Mouse (Mus musculus) heart, postnatal 36 days (tissue): Measurements from ENCODE around the gene Lpgat1. TPM values are rescaled to one million over a fixed set of nuclear protein-coding genes. Genes with fewer than 3 reads are reported as not detected.

Experiments used
- DNase-seq, 2 experiments: peaks; one replicate each; pipeline ENCODE4 v3.0.0; 2021 to 2022
- intact Hi-C: fragments of 180-260 bp; cut with DNase I; formaldehyde crosslinking; loops from one replicate; pipeline ENCODE4 v1.15.1; 2025
- total RNA-seq, 2 experiments: library from RNA; stranded (reverse); gene quantifications; 2 replicates each; pipeline ENCODE4 v1.2.3; 2021

Lpgat1 gene
- total RNA-seq = 10 to 100 TPM; 92.8 to 96.5 TPM

DNA sequence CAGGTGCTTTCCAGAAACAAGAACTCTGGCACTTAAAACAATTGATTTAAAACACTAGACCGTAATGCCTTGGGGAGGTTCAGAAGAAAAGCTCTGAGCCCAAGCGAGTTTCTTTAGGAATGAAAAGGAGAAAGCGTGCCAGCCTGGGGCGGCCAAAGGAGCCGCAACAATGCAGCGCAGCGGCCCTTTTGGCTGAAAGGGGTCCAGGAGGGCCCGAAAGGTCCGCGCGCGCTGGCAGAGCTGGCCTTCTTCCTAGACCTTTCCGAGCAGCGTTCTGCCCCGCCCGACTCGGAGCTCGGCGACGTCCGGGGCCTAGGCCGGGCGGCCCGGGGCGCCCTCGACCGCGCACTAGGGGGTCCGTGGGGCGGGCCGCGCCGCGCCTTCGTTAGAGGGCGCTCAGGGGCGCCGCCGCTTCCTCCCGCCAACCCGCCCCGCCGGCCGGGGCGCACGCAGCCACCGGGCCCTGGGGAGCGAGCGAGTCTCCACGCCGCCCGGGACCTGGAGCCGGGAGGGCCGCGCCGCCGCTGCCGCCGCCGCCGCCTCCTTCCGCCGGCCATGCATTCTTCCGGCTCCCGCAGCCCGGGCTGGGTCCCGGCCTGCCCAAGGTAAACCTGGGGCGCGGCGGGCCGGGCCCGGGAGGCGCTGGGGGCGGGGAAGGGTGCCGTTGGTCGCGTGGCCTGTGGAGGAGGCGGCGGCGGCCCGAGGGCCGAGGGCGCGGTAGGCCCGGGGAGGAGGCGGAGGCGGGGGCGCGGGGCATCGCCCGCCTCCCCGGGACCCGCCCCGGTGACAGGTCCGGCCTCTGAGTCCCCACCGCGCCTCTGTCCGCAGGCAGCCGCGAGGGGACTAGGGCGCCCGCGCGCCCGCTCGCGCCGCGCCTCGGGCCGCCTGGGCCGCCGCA, at the start of gene Lpgat1:
TSS of gene Lpgat1 (plus strand) at position 234 of the 898 bp plus-strand sequence.
- intact Hi-C loops = loop anchor here (2.0 to 5.0 kb wide), 3 partner anchors 96 to 141 kb away; partner anchors contain the start of genes Dtl and Ints7
- peak; percentile 78 to 87 for DNase-seq

DNA sequence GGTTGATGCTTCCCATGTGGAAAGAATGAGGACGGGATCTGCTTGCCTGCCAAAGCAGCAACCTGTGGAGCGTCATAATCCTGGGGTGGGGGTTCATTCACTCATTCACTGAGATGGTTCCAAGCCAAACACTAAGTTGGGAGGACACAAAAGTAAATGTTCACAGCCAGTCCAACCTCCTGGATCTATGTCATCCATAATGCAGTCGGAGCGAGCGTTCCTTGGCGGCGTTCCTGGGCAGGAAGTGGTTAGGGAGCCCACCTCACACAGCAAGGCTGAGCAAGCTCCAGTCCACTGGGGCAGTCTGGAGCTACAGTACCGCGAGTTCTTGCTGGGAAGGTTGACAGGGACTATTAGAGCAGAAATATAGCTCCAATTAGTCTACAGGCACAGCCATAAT, 49.6 kb upstream of the Lpgat1 start:
- DNase-seq = no peak
- intact Hi-C loops = no loop called here

DNA sequence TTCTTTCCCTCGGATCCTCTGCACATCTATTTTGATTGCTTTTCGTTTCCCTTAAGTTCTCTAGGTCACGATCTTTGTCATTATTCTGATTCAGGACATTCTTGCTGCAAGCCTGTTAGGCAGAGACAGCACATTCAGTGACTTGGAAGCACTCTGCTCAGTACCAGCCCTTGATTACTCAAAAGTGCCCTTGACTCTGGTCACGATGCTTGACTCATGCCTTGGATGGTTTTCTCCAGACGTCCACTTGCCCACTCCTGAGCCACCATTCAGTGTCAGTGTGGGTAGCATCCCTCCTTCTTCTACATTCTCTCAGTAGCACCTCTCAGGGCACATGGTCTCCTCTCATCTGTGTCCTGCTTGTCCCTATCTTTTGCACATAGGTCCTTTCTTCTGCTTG, 43.6 kb upstream of the Lpgat1 start:
- DNase-seq = no peak
- intact Hi-C loops = no loop called here

DNA sequence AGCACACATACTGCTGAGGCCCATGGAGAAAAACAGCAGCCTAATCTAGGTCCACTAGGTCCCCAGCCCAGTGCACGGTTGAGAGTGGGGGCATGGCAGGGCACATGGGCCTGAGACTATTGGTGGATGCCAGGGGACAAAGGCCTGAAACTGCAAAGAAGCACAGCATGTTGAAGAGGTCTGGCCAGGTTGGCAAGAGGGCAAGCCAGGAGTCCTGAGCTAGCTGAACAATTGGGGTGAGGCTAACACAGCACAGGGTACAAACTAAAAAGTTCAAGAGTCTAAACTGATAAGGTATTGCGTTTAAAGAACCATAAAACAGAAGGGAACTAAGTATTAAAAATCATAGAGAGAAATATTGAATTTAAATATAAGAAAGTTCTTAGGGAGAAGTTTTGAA, 36.0 kb upstream of the Lpgat1 start:
- DNase-seq = no peak
- intact Hi-C loops = no loop called here

DNA sequence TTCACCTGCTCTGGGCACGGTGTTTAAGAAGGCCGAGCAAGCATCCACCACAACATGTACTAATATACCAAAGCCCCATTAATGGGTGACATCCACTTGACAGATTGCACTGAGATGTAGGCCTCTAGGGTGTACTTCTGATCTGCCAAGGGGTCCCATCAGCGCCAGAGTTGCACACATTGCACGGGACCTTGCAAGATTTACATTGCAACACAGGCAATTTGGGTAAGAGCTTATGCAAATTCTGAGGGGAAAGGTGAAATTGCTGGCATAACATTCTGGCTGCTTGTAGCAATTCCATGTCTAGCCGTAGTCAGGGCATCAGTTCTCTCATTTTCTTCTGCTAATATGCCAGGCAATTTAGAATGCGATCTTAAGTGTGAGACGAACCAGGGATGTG, 30.1 kb upstream of the Lpgat1 start:
- intact Hi-C loops = no loop called here
- no peak for DNase-seq

DNA sequence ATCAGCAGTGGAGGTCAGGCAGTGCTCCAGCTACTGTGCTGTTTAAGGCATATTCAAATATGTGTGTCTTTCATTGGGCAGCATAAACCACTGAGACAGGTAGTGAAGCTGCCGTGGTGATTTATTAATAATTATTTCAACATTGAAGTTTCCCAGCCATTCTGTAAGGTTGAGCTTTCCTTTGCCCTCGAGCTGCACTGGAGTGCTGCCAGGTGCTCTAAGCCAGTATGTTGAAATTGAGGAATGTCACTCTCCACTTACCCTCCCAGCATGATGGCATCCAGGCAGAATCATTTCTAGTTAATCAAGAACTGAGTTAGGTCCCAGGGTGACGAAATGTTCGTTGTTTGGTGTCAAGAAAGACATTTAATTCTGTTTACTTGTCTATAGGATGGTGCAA, 24.4 kb upstream of the Lpgat1 start:
- intact Hi-C loops = no loop called here
- DNase-seq = no peak

DNA sequence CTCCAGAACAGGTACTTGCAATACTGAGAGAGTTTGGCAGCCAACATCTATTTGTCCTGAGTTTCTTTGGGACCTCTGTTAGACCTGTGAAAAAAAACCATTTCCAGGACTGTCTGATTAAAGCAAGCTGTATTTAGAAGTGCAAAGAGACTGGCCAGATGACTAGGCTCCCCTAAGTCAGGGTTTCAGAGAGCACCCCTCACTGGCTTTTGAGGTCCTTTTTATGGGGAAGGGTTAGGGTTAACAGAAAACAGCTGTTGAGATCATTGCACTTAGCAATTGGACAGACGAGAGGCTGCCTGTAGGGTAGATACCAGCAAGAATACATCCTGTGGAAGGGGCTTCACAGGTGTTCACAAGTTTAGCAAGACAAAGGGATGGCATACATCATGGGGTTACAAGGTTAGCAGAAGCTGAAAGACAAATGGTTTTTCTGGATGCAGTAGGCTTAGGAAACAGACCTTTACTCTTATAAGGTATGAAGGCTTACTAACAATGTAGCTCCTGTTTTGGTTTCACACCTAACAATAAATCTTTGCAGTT, 19.3 kb upstream of the Lpgat1 start:
- intact Hi-C loops = no loop called here
- no peak for DNase-seq

DNA sequence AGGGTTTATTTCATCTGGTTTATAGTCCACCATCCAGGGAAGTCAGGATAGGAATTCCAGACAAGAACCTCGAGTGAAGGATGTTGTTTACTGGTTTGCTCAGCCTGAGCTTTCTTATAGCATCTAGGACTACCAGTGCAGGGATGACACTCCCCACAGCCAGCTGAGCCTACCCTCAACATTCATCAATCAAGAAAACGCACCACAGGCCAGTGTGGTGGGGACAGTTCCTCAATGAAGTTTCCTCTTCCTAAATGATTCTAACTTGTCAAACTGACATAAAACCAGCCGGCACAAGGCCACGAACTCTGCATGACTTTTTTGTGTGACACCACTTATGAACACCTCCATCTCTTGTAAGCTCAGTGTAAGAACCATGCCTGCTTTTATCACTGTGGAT, 13.1 kb upstream of the Lpgat1 start:
- DNase-seq = no peak
- intact Hi-C loops = no loop called here

DNA sequence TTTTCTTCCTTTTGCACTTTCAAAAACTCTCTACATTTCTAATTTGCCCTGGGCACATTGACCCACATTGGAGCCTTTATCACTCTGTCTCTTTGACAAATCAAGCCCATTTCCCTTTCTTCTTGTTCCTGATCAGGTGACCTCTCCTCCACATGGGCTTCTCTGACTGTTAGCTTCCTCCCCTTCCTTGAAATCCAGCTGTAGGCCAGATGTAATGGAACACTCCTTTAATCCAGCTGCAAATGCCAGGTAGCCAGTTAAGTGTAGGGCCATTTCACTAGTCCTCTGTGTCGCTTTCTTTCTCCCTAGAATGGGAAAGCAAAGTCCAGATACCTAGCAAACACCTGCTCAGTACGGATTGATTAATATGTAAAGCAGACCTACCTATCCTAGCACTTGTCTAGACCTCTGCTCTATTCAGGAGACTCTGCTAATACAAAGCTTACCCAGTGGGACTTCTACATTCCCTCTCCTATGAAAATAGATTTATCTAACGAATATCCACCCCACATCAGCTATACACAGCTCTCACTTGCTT, 11.0 kb upstream of the Lpgat1 start:
- no peak for DNase-seq
- intact Hi-C loops = no loop called here

DNA sequence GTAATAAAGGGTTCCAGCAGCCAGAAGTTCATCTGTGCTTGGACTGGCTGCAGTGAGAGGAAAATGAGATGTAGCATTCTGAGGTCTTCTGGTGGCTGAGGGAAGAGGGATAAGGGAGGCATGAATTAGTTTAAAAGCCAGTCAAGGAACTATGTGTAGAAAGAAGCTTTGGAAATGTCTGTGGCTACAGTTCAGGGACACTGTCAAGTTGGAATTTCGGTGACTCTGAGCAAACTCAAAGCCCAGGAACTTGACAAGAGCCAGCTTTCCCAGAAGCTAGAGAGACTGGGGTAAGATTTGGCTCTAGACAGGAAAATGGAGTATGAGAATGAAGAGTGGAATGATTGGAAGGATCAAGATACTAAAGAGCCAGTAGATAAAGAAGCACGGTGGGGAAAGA, 7.8 kb upstream of the Lpgat1 start:
- DNase-seq = no peak
- intact Hi-C loops = no loop called here

DNA sequence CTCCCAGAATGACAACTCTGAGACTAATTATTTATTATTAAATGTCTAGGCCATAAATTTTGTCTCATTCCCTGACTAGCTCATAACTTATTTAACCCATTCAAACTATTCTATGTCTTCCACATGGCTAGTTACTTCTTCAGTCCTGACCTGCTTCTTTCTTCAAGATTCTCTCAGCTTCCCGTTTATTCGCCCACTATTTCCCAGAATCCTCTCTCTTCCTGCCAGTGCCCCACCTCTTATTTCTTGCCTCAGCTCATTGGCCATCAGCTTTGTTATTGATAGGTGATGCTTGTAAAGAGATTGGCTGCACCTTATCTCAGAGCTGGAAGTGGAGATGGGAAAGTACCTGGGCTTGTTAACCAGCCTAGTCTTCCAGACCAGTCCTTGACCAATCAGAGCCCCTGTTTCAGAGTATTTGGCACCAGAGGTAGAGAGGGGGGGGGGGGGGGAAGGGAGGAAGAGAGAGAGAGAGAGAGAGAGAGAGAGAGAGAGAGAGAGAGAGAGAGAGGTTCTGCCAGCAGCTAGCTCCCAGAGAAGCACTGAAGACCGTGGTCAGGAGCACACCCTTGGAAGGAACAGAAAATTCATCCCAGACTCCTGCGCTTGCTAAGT, 5.3 kb upstream of the Lpgat1 start:
- intact Hi-C loops = no loop called here

DNA sequence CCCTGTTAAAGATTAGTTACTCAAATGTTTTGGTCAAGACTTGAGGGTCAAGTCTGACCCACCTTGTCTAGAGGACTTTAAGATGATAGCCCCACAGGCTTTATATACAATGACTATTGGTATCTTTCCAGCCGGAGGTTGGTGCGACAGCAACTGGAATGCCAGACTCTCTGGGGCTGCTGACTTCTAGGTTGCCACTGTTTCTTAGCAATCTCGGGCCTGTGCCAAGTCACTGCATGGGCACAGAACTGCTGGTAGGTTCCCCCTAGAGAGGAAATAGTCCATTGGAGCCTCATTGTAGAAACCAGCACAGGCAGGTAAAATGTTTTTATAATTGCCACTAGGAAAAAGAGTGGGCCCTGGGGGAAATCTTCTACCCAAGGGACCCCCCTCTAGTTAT, 3.8 kb upstream of the Lpgat1 start:
- no peak for DNase-seq

More for the DNA sequence above, 5.3 kb upstream of the Lpgat1 start:
- no peak for DNase-seq

DNA sequence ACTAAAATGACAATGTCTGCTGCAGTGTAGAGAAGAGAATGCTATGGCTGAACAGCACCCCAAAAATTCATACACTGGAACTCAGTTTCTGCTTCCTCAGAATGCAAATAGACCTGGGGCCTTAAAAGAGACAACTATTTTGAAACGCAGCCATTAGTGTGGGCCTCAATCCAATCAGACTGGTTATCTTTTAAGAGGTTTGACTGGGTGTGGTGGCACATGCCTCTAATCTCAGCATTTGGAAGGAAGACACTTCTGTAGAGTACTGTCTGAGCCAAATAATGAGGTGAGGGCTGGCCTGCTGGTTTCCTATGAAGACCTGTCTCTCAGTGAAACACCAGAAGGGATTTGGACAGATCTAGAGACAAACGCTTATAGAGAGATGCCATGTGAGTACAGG, 2.5 kb upstream of the Lpgat1 start:
- no peak for DNase-seq
- intact Hi-C loops = loop anchor here (5.0 kb wide), 2 partner anchors 93 to 138 kb away; partner anchors contain the start of genes Dtl and Ints7

More for the DNA sequence above, 3.8 kb upstream of the Lpgat1 start:
- intact Hi-C loops = no loop called here

DNA sequence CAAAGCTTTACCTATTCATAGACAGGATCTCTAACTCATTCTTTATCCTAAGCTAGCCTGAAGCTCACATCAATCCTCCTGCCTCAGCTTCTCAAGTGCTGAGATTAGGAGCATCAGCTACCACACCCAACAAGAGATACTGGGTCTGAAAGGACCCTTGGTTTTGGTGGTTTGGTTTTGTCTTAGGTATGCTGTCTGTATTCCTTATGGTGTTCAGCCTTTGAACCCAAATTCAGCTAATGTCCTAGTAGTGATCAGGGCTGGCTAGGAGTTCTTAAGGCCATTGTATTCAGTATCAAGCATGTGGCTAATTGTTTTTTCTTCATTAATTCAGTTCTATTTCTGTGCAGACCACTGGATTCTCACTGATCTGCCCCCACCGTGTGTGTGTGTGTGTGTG, 493 bp upstream of the Lpgat1 start:
- peak in 1 of 2 experiments; percentile 13 for DNase-seq
- intact Hi-C loops = loop anchor here (2.0 to 5.0 kb wide), 3 partner anchors 95 to 140 kb away; partner anchors contain the start of genes Dtl and Ints7

DNA sequence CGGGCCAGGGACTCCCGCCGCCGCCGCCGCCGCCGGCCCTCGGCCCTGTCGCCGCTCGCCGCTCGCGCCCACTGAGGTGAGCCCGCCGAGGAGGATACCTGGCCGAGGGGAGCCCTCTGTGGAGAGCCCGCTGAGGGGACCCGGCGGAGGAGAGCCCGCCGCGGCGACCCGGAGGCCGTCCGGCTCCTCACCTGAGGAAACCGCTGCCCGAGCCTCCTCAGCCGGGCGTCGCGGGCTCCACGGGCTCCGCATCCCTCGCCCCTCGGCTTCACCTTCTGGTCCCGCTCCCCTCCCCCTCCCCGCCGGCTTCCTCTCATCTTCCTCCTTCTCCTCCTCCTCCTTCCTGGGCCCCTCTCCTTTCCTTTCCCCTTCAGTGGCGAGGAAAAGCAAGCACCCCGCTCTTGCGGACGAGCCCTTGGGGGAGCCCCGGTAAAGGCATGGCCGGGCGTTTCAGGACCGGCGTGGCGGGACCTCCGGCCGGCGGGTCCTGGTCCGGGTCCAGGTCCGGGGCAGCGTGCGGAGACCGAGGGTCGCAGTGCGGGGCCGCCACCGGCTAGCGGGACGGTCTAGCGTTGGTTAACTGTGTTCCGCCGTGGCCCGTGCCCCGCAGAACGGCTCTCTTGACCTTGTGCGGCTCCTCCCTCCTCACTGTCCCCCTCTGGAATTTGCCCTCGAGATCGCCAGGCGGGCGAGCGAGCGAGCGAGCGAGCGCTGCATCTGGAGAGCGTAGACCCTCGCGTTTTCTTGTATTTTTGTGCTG, 1.1 kb downstream of the Lpgat1 start:
- intact Hi-C loops = loop anchor here (5.0 kb wide), 2 partner anchors 96 to 141 kb away; partner anchors contain the start of genes Dtl and Ints7
- peak; percentile 46 to 54 for DNase-seq

DNA sequence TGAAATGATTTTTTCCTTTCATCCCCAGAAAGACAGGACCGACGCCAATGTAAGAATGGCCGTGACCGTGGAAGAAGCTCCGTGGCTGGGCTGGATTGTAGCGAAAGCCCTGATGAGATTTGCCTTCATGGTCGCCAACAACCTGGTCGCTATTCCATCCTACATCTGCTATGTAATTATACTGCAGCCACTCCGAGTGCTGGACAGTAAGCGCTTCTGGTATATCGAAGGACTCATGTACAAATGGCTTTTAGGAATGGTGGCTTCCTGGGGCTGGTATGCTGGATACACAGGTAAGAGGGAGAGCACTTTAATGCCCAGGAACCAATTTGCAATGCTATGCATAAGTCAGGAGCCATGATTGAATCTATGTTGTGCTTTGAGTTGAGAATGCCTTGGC, 1.7 kb downstream of the Lpgat1 start:
- DNase-seq = no peak
- intact Hi-C loops = loop anchor here (5.0 kb wide), 2 partner anchors 97 to 142 kb away; partner anchors contain the start of genes Dtl and Ints7

DNA sequence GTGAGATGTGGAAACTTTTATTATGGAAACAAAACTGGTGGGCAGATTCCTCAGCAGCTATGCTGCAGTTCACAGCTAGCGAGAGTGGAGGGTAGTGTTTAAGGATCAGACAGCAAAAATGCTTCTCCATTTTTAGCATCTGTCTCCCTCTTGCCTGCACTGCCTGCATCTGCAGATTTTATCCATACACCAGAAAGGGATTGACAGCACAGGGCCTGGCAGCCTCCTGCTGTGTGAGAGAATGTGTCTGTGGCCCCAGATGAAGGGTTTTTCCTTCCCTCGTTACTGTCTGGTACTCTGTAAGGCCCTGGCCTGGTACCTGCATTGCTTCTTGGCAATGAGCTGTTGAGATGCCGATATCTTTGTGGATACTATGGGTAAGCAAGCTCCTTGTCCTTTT, 2.8 kb downstream of the Lpgat1 start:
- no peak for DNase-seq
- intact Hi-C loops = loop anchor here (5.0 to 10.0 kb wide), 2 partner anchors 37 to 396 kb away; partner anchors contain the start of gene Tmem206

DNA sequence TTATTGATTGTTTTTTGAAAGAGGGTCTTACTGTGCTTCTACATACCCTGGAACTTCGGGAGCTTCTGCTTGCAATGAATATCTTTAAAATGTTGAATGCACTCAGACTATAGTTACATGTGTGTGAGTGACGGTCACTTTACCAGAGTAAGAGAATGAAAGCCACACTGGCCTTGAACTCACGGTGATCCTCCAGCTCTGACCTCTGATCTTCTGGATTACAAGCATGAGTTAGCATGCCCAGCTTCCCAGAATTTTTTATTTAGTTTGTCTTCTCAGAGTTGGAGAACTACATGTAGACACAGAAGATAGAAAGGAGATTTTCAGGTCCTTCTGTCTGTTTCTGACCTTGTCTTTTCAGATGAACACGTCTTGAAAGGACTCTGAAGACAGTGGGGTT, 5.1 kb downstream of the Lpgat1 start:
- no peak for DNase-seq
- intact Hi-C loops = loop anchor here (5.0 to 10.0 kb wide), 2 partner anchors 35 to 398 kb away; partner anchors contain the start of gene Tmem206

DNA sequence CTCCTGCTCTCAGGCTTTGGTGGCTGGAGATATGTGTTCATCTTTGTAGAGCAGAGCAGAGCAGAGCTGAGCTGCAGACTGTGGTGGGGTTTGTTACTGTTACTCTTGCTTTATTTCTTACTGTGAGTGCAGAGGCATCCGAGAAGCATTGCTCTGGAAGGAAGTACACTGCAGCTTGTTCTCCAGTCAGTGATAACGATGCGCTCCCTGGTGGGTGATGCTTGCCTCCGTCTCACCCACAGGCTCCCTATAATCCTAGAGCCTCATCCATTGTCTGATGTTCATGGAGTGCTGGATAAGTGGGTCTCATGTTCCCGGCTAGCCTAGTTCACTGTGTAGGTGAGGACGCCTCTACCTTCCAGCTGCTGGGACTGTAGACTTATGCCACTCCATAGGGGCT, 6.0 kb downstream of the Lpgat1 start:
- intact Hi-C loops = loop anchor here (5.0 to 10.0 kb wide), 2 partner anchors 34 to 399 kb away; partner anchors contain the start of gene Tmem206
- DNase-seq = no peak
